Mouse (Mus musculus) spleen, adult 2 months (tissue): ENCODE measurements around the gene Ccr7.

ENCODE experiments used
- CTCF ChIP-seq: fragments of 200-500 bp; IDR thresholded peaks from 2 replicates; pipeline ENCODE4 v1.5.1; 2011; ENCODE audit warnings: mild to moderate bottlenecking, inconsistent platforms; ENCODE audit not compliant: insufficient read depth, insufficient read length, insufficient replicate concordance; ENCODE audit errors: extremely low read depth
- POLR2A ChIP-seq: fragments of 200-500 bp; IDR thresholded peaks from 2 replicates; pipeline ENCODE4 v1.6.1; 2011; ENCODE audit warnings: low read depth, low read length, inconsistent platforms

- no peak for TF ChIP-seq POLR2A
- no peak for TF ChIP-seq CTCF
These were observed 15.8 kb upstream of the Ccr7 start for GRCm38 (mm10) chr11:99170547-99171267.
